Mouse (Mus musculus) spleen, adult 2 months (tissue): Measurements from ENCODE around the gene Npc1l1.

Experiments used
- CTCF ChIP-seq: fragments of 200-500 bp; IDR thresholded peaks from 2 replicates; pipeline ENCODE4 v1.5.1; 2011; ENCODE audit warnings: mild to moderate bottlenecking, inconsistent platforms; ENCODE audit not compliant: insufficient read depth, insufficient read length, insufficient replicate concordance; ENCODE audit errors: extremely low read depth
- POLR2A ChIP-seq: fragments of 200-500 bp; IDR thresholded peaks from 2 replicates; pipeline ENCODE4 v1.6.1; 2011; ENCODE audit warnings: low read depth, low read length, inconsistent platforms

DNA sequence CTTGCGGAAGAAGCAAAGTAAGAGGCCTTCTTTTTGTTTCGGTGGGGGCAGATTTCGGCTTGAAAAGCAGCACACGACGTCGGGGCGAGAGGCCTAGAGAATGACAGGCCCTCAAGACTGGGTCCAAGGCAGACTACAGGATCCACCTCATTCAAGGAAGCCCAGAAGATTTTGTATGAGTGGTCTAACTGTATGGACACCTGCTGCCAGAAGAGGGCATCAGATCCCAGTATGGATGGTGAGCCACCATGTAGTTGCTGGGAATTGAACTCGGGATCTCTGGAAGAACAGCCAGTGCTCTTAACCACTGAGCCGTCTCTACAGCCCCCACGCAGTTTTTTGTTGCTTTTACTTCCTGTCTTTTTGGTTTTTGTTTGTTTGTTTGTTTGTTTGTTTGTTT, 7.8 kb downstream of the Npc1l1 start:
- TF ChIP-seq CTCF (no peak), POLR2A (no peak)
